Mouse (Mus musculus) cerebellum, adult 2 months (tissue): Measurements from ENCODE around the gene Il10rb. TPM values are rescaled to one million over a fixed set of nuclear protein-coding genes. Genes with fewer than 3 reads are reported as not detected.

ENCODE experiments used
- DNase-seq, 2 experiments: peaks; one replicate each; pipeline ENCODE4 v3.0.0; 2021
- H3K27ac ChIP-seq: fragments of 200-500 bp; 2 replicates; pipeline ENCODE4 v1.5.1; 2012; ENCODE audit warnings: low read length, control low read depth, inconsistent platforms; ENCODE audit not compliant: insufficient read depth
- H3K27me3 ChIP-seq: fragments of 200-500 bp; 2 replicates; pipeline ENCODE4 v1.6.1; 2012; ENCODE audit warnings: inconsistent platforms, mild to moderate bottlenecking, low read length, moderate library complexity; ENCODE audit not compliant: control insufficient read depth, insufficient read depth
- H3K4me1 ChIP-seq: fragments of 200-500 bp; 2 replicates; pipeline ENCODE4 v1.6.1; 2011; ENCODE audit warnings: low read length; ENCODE audit not compliant: control insufficient read depth, insufficient read depth
- H3K4me3 ChIP-seq: fragments of 200-500 bp; replicated peaks from 2 replicates; pipeline ENCODE3; 2011; ENCODE audit warnings: mild to moderate bottlenecking, low read depth, low read length, control low read depth; ENCODE audit not compliant: insufficient read depth
- CTCF ChIP-seq: fragments of 200-500 bp; IDR thresholded peaks from 2 replicates; pipeline ENCODE4 v1.5.1; 2011; ENCODE audit warnings: low read depth, mild to moderate bottlenecking, control low read depth, low read length, moderate library complexity, borderline replicate concordance; ENCODE audit not compliant: insufficient read depth
- POLR2A ChIP-seq: fragments of 200-500 bp; IDR thresholded peaks from 2 replicates; pipeline ENCODE4 v1.6.1; 2011; ENCODE audit warnings: low read length, control low read depth, borderline replicate concordance; ENCODE audit not compliant: insufficient read depth
- WGBS: fragments of 180-500 bp; shearing (Covaris S2); methylation state at CpG from one replicate; pipeline ENCODE4 v1.1.7; 2018; 5-methylcytosine and 5-hydroxymethylcytosine counted together
- polyA plus RNA-seq: library from polyadenylated mRNA; depleted of rRNA; stranded (reverse); fragments of >200 nt; gene quantifications from 2 replicates; pipeline ENCODE4 v1.2.3, GENCODE M21; 2012; rRNA removed

Gene Il10rb
- polyA plus RNA-seq, 1 experiment: 10.4 TPM

DNA sequence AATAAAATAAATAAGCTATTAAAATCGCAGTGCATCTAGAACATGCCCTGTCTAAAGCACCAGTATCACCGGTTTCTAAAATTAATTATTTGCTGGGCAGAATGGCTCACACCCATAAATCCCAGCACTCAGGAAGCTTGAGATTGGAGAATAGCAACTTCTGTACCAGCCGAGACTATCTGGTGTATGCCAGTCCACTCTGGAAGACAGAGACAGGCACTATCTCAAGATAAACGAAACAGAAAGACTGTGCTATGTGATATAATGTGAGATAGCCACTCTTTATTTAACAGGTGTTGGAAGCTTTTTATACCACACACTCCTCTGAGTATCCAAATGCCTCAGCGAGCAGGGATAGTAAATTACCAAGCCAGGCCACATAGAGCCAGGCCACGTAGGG lies 65.5 kb downstream of the Il10rb start:
- TF ChIP-seq POLR2A (no peak), CTCF (no peak)
- no peak for DNase-seq
- 84% methylated on average over 6 of the region's 6 CpGs for WGBS
- Histone ChIP-seq H3K27me3 (no peaks in the 10 kb centered on the region), H3K4me1 (no peaks in the 10 kb centered on the region), H3K4me3 (no peak overlapping the region), H3K27ac (no peak overlapping the region)

Other genes with a start within 250 kb of the Il10rb start
- 29.6 and 34.8 TPM in 2 replicates for gene Olig2, start 180.7 kb upstream of the Il10rb start, polyA plus RNA-seq
- 191 and 233 TPM in 2 replicates for gene Olig1, start 136.4 kb upstream of the Il10rb start, polyA plus RNA-seq
- gene Ifnar2, start 33.4 kb upstream of the Il10rb start, polyA plus RNA-seq: 33.9 and 35.5 TPM in 2 replicates
- gene Gm21970, start 14.4 kb upstream of the Il10rb start, polyA plus RNA-seq: not detected in 2 replicates
- 31.7 and 32.2 TPM in 2 replicates for gene Ifnar1, start 79.1 kb downstream of the Il10rb start, polyA plus RNA-seq
- gene Ifngr2, start 140.9 kb downstream of the Il10rb start, polyA plus RNA-seq: 33.9 and 34.5 TPM in 2 replicates
- 147 and 148 TPM in 2 replicates for gene Tmem50b, start 191.6 kb downstream of the Il10rb start, polyA plus RNA-seq
- gene Dnajc28, start 212.9 kb downstream of the Il10rb start, polyA plus RNA-seq: 7.6 and 7.7 TPM in 2 replicates
- gene Gart, start 240.8 kb downstream of the Il10rb start, polyA plus RNA-seq: 43.0 and 48.5 TPM in 2 replicates
- 358 and 366 TPM in 2 replicates for gene Son, start 241.3 kb downstream of the Il10rb start, polyA plus RNA-seq